16 mouse cellular contexts compared by ENCODE assay signal in the genomic region with DNA sequence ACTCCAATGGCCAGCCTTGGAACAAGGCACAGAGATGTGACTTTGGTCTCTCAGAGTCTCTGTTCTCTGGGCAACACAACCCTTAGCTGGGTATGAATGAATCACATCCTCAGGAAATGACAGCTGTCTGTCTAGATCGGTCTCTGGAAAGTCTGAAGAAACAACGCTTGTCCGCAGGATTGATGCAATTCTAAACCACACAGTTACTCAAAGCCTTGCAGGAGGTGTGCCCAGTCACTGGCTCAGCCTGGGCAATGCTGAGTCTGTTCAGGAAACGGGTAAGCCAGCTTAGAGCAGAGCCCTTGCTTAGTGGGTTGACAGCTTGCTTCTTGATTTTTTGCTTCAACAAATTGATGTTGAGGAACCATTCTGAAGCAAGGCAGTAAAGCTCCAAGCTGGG. TPM values are rescaled to one million over a fixed set of nuclear protein-coding genes. Genes with fewer than 3 reads are reported as not detected.
DNase-seq lines count a peak whose midpoint lies in the region; ATAC-seq and TF ChIP-seq lines count a peak whose summit lies in the region.
"Had no signal": no experiment of that assay in that cellular context is flagged by ENCODE, and none has a peak within 500 bp of the region (broad histone marks: within the 10 kb centered on the region; RNA-seq: fewer than 3 reads in every experiment).

No protein-coding gene starts in this region.

- H3K4me2 ChIP-seq in heart, postnatal 0 days (ENCODE audit: low read depth, low read length): no peak overlapping the region
- H3K4me2 ChIP-seq: hindbrain, embryonic 12.5 days; kidney, embryonic 15.5 days; limb, embryonic 15.5 days; midbrain, embryonic 12.5 days; neural tube, embryonic 15.5 days had no signal

- DNase-seq in heart, postnatal 0 days (ENCODE audit: low spot score): no peak
- DNase-seq in heart, postnatal 36 days: no peak
- DNase-seq in left cerebral cortex, adult 18-20 months (ENCODE audit: low spot score in 2 of 2): no peak
- DNase-seq in frontal cortex, postnatal 36 days (ENCODE audit: low spot score in 2 of 2): no peak
- DNase-seq: gastrocnemius, postnatal 36 days; right cerebral cortex, postnatal 14 days had no signal

- no peak overlapping the region for H3K4me3 ChIP-seq in heart, postnatal 0 days (ENCODE audit: low read depth, low read length)
- H3K4me3 ChIP-seq: hindbrain, embryonic 12.5 days; kidney, embryonic 15.5 days; limb, embryonic 15.5 days; midbrain, embryonic 12.5 days; neural tube, embryonic 15.5 days had no signal

- H3K36me3 ChIP-seq in heart, postnatal 0 days (replicated peaks; ENCODE audit: control insufficient read depth, insufficient read depth, low read length): no peaks in the 10 kb centered on the region
- H3K36me3 ChIP-seq: hindbrain, embryonic 12.5 days; kidney, embryonic 15.5 days; limb, embryonic 15.5 days; midbrain, embryonic 12.5 days; neural tube, embryonic 15.5 days had no signal

- peak overlapping the region; percentile 88 for H3K27ac ChIP-seq in heart, postnatal 0 days (ENCODE audit: low read depth)
- H3K27ac ChIP-seq: hindbrain, embryonic 12.5 days; kidney, embryonic 15.5 days; limb, embryonic 15.5 days; midbrain, embryonic 12.5 days; neural tube, embryonic 15.5 days had no signal

- peaks cover 23% of the 10 kb centered on the region for H3K4me1 ChIP-seq in heart, postnatal 0 days (ENCODE audit: control insufficient read depth, insufficient read depth)
- H3K4me1 ChIP-seq: hindbrain, embryonic 12.5 days; kidney, embryonic 15.5 days; limb, embryonic 15.5 days; midbrain, embryonic 12.5 days; neural tube, embryonic 15.5 days had no signal

- 67% methylated on average over 4 of the region's 4 CpGs for WGBS in heart, postnatal 0 days

- intact Hi-C loops in heart, postnatal 36 days (cut with DNase I): no loop called here

- TF ChIP-seq EP300 in heart, postnatal 0 days (IDR thresholded peaks at IDR 0.05; ENCODE audit: low read depth): no peak

- TF ChIP-seq CTCF in heart, postnatal 0 days (IDR thresholded peaks at IDR 0.05; ENCODE audit: low read depth): no peak

- ATAC-seq in heart, postnatal 0 days (ENCODE audit: insufficient read depth, low read depth): no peak
- peak; percentile 70 for ATAC-seq in CD4-positive, CD25-positive, alpha-beta regulatory T cell, adult 4 months
- ATAC-seq in inflammation-experienced regulatory T-cells, adult 6 months: peak; percentile 69
- ATAC-seq in monocyte, adult 5-6 weeks (replicated peaks; ENCODE audit: insufficient number of reproducible peaks, low FRiP score, low TSS enrichment, poor library complexity, severe bottlenecking): peak; percentile 82
- ATAC-seq in erythroblast, adult 5-6 weeks (replicated peaks; ENCODE audit: low FRiP score, poor library complexity, severe bottlenecking): no peak
- ATAC-seq: forebrain, embryonic 16.5 days had no signal

- no peak overlapping the region for H3K9ac ChIP-seq in heart, postnatal 0 days (replicated peaks; ENCODE audit: low read depth, low read length)
- H3K9ac ChIP-seq: hindbrain, embryonic 12.5 days; kidney, embryonic 15.5 days; limb, embryonic 15.5 days; midbrain, embryonic 12.5 days; neural tube, embryonic 15.5 days had no signal

- H3K27me3 ChIP-seq in heart, postnatal 0 days (ENCODE audit: control insufficient read depth, insufficient read depth, low read length): no peaks in the 10 kb centered on the region
- H3K27me3 ChIP-seq: hindbrain, embryonic 12.5 days; kidney, embryonic 15.5 days; limb, embryonic 15.5 days; midbrain, embryonic 12.5 days; neural tube, embryonic 15.5 days had no signal

- no peaks in the 10 kb centered on the region for H3K9me3 ChIP-seq in heart, postnatal 0 days (replicated peaks; ENCODE audit: control insufficient read depth, low read length)
- H3K9me3 ChIP-seq: hindbrain, embryonic 12.5 days; kidney, embryonic 15.5 days; limb, embryonic 15.5 days; midbrain, embryonic 12.5 days; neural tube, embryonic 15.5 days had no signal

RNA-seq across cellular contexts. Expression of gene Nt5e, which starts 53.7 kb away (rescaled TPM):
- 17.0 and 24.4 TPM in 2 replicates for total RNA-seq in heart, postnatal 0 days (2014; rRNA removed; ENCODE audit: low replicate concordance)
- polyA plus RNA-seq in heart, postnatal 0 days (2015; fragmentation: Nextera tagmentation; extraction: Ambion mirVana): 9.2 and 9.4 TPM in 2 replicates
- 10 to 100 TPM; 13.0 to 14.1 TPM for total RNA-seq in heart, postnatal 36 days (2021)
- polyA plus RNA-seq in CD4-positive, CD25-positive, alpha-beta regulatory T cell, adult 4 months (2017; shearing (Covaris generic)): 100 to 1,000 TPM; 231 to 300 TPM
- 100 to 1,000 TPM in 2 of 3 experiments, 10 to 100 TPM in 1; 87.8 to 325 (median 303) TPM for polyA plus RNA-seq in inflammation-experienced regulatory T-cells, adult 6 months (2017; shearing (Covaris generic))
- 4.6 to 8.6 TPM (median 4.9 TPM) in 3 replicates for total RNA-seq in monocyte, adult 5-6 weeks (2017)
- total RNA-seq in left cerebral cortex, adult 18-20 months (2021): 1 to 10 TPM; 2.6 to 3.6 TPM
- total RNA-seq in erythroblast, adult 5-6 weeks (2015; ENCODE audit: low replicate concordance): 0.19 and 1.0 TPM in 2 replicates
- 0.98 and 1.0 TPM in 2 replicates for total RNA-seq in erythroblast, adult 5-6 weeks (2017; ENCODE audit: low replicate concordance)

Comparison
In these comparisons a context has a peak if more than half of its experiments do, and no peak if none do; other contexts are left out.
1. ATAC-seq: peak in CD4-positive, CD25-positive, alpha-beta regulatory T cell, adult 4 months (single experiment), inflammation-experienced regulatory T-cells, adult 6 months (single experiment) and monocyte, adult 5-6 weeks (single experiment); none in heart, postnatal 0 days (single experiment) and erythroblast, adult 5-6 weeks (single experiment).